Mouse (Mus musculus): ENCODE measurements around the gene Gm21988.

DNA sequence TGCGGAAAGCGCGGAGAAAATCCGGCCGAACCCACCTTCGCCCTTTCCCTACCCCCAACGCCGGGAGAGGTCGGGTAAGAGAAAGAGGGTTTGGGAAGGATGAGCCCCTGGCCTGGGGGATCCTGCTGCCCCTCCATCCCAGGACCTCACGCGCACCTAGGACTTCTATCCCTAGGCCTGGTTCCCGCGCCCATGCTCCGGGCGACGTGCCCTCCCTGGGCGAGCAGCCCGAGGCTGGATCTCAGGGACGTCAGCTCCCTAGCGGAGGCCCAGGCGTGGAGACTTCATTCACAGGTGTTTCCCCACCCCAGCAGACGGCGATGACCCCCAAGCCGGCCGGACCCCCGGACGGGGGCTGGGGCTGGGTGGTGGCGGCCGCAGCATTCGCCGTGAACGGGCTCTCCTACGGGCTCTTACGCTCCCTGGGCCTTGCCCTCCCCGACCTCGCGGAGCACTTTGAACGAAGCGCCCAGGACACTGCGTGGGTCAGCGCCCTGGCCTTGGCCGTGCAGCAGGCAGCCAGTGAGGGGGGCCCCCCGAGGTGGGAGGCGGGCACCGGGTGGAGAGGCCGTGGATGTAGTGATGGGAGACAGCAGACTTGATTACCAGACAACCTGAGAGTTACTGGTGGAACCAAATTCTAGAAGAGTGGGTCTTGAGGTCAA, 25.3 kb downstream of the Gm21988 start:
- no peak for TF ChIP-seq POLR2A (IDR thresholded peaks at IDR 0.05; ENCODE audit: borderline replicate concordance, extremely low read depth, insufficient read depth, insufficient read length, poor library complexity, severe bottlenecking)
- no peak for TF ChIP-seq CTCF (IDR thresholded peaks at IDR 0.05; ENCODE audit: borderline replicate concordance, extremely low read depth, insufficient read depth, insufficient read length)
